Mouse (Mus musculus) lung, adult 2 months (tissue): ENCODE measurements around the gene Rhox3g.
"Not testable (repeated sequence)": the region's sequence is repeated elsewhere in the genome, so short reads cannot be mapped to it uniquely, and the experiment has no call there.

Experiments
- CTCF ChIP-seq: fragments of 200-500 bp; IDR thresholded peaks from 2 replicates; pipeline ENCODE4 v1.5.1; 2011; ENCODE audit warnings: mild to moderate bottlenecking, low read length, control low read depth; ENCODE audit not compliant: insufficient read depth
- POLR2A ChIP-seq: fragments of 200-500 bp; IDR thresholded peaks from 2 replicates; pipeline ENCODE4 v1.6.1; 2011; ENCODE audit warnings: low read depth, mild to moderate bottlenecking, control low read depth, low read length, borderline replicate concordance; ENCODE audit errors: extremely low read depth

- not testable (repeated sequence) for TF ChIP-seq POLR2A, CTCF
Observed at GRCm38 (mm10) chrX:37673177-37673576, 44.8 kb upstream of the Rhox3g start, which contains the start of gene Rhox2h.
